Mouse (Mus musculus) MEL-GATA-1-ER (cell line): ENCODE results near the gene Rps13.

Experiments
- DNase-seq: peaks from one replicate; pipeline ENCODE4 v3.0.0-alpha.2; 2012; ENCODE audit warnings: low read depth; ENCODE audit errors: extremely low read depth

Gene Rps13

DNA sequence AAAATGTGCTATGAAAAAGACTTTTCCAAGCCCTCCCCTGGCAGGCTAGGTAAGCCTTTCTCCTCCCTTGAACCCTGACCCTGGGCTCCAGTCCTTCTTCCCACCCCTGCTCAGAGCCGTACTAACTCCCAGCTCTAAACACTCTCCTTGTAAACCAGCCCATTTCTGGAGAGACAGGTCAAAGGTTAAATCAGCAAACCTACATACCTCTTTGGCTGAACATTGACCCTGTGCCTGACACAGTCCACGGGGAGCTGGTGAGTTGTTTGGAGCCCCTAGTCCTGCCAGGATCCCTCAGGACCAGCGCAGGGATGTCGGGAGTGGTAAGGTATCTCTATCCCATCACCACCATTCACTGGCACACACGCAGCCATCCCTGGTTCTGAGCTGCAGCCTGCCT lies 41.6 kb downstream of the Rps13 start:
- DNase-seq: no peak

DNA sequence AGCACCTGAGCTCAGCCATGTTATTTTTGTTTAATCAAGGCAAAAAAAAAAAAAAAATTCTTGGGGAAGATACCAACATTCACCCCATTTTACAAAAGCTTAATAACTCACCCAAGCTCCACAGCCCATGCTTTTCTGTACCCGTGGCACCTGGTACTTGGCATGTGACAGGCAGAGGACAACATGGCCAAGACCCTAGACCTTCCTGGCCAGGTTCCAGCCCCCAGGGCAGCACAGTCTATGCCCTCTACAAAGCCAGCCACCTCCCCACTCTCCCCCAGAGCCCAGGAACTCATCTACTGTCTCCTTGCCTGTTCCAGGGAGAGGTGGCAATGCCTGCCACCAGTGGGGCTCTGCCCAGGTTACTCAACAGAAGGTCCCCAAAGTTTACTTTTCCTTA lies 43.4 kb downstream of the Rps13 start:
- DNase-seq: no peak

DNA sequence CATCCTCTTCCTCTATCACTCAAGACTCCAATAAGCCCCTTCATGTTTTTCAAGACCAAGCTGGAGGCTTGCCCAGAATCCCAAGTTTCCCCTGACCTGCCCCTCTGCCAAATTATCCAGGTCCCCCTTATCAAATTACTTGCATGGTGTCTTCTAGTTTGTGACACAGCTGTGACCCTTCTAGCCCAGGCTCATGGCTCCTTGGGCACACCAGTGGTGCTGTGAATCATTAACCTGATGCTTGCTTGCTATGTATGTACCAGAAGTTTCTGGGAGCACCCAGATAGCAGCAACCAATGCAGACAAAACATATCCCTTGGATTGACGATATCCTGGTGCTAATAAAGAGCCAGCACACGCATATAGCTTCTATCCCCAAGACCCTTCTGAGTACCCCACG lies 45.0 kb downstream of the Rps13 start:
- DNase-seq: no peak

DNA sequence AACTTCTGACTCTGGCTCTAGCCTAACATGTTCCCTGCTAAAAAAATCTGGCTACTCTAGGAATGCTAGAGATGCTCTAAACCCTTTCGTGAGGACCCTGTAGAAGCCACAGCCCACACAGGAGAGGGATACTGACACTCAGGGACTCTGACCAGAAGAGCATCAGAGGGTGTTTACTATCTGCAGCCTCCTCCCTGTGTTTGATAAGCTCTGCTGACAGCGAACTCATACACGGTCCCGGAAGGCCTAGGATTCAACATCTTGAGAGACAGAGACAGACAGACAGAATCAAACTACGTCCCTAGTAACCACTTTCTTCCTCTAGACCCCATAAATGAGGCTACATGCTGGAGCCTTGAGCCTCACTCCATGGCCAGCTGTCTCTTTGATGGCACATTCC lies 46.0 kb downstream of the Rps13 start:
- DNase-seq: no peak

DNA sequence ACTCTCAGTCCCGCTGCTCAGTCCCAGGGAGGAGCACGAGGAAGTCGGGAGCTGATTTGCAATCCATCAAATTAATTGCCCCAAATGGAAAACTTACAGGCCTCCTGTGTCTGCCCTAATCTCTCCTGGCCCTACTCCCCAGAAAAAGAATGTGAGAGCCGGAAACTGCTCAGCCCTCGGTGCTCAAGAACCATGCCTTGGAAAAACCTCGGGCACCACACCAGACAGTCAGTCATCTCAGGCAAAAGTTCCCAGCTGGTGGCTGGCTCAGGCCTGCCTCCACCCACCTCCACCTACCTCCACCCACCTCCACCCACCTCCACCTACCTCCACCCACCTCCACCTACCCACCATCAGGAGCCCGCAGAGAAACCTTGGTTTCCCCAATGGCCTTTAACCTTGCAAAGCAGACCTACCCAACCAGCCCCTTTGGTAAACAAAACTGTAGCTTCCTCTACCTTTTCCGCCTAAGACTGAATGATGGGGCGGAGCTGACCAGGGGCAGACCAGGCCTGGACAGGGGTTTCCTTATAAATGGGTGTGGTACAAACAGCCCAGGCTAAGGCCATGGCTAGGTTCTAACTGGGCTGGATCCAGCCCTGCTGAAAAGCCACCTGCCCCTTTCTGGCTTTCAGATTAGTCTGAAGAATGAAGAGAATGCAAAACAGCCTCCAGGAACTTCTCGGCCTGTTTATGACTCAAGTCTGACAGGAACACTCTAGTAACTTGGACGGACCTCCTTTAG lies 47.2 kb downstream of the Rps13 start:
- no peak for DNase-seq

DNA sequence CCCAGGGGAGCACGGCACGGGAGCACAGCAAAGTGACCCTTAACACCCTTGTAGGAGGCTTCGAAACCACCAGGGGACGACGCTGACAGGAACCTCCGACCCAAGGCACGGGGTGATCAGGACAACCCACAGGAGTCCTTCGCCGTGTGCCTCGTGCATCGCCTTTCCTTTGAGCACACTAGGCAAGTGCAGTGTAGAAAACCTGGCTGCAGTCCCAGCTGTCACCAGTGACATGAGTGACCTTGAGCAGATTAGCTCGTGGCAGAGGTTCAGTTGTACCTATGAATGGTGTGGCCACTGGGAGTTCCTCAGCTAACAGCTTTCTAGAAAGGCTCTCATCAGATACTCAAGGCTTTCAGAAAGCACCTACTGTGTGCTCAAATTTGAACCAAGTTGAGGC lies 47.8 kb downstream of the Rps13 start:
- no peak for DNase-seq

DNA sequence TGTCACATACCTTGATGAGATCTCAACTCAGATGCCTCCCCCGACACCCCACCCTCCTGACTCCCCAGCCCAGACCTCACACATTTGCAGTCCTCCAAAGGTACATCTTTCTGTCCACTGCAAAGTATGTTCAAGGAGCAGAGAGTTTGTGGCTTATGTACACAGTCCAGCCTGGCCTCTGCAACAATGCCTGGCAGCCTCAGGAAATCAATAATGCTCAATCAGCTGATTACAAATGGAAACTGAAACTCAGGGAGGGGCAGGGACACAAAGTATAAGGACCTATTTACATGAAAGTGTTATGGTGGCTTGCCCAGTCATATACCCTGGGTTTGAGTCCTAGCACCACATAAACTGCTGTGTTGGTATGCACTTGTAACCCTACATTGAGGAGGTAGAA lies 48.8 kb downstream of the Rps13 start:
- DNase-seq: no peak

DNA sequence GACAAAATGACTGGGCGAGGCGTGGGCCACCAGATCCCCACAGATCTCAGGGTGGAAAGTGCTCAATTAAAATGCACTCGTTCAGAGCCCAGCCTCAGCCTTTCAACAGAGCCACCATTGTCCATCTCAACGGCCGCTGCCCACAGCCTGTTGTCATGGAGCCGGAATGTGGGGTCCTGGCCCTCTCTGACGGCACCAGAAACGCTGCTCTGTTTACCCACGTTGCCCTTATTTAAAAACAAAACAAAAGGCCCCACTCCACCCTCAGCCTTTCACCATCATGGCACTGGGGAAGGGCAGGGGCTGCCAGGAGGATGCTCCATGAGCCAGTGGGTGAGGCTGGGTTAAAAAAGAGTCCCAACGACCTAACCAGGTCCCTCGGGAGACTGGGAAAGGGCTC lies 51.2 kb downstream of the Rps13 start:
- DNase-seq: no peak
